Mouse (Mus musculus): Measurements from ENCODE around the gene Acss3.

Acss3 gene

DNA sequence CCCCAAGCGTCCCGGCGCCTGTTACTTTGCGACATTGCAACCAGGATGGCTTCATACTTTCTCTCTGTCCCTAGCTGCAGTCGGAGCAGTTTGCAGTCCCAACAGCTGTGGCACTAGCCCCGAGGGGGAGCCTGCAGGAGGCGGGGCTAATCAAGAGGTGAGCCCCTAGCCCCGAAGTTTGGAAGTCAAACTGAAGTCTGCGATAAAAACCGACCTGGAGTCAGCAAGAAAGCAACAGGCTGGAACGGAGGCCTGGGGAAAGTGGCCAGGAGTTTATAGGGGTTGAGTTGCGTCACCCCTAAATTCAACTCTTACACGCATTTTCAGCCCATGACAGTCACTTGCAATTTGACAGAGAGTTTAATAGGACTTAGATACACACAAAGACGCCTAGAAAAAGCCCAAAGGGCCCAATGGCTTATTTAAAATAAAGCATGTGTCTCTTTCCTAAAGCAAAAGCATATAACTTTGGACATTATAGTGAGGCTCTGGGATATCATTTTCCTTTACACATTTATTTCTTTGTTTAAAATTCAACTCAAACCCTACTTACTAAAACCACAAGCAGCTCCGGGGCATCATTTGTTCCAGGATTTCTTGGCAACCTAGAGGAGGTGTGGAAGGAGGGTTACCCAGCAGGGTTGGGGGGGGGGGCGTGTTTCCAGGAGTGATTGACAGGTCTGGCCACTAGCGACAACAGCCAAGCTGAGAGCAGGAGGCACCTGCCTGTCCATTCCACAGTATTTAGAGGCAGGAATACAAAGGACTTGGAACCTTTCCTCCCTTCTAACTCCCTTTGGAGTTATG lies at the start of gene Acss3:
Gene Acss3 (minus strand): TSS at position 140 of the 807 bp plus-strand sequence.
- in situ Hi-C loops (cut with MboI; ENCODE audit: low pct_unique_long_range_greater_than_20kb in 1 of 2, low sequenced_read_pairs in 2 of 2, unreplicated experiment in 1 of 2) = no loop called here

DNA sequence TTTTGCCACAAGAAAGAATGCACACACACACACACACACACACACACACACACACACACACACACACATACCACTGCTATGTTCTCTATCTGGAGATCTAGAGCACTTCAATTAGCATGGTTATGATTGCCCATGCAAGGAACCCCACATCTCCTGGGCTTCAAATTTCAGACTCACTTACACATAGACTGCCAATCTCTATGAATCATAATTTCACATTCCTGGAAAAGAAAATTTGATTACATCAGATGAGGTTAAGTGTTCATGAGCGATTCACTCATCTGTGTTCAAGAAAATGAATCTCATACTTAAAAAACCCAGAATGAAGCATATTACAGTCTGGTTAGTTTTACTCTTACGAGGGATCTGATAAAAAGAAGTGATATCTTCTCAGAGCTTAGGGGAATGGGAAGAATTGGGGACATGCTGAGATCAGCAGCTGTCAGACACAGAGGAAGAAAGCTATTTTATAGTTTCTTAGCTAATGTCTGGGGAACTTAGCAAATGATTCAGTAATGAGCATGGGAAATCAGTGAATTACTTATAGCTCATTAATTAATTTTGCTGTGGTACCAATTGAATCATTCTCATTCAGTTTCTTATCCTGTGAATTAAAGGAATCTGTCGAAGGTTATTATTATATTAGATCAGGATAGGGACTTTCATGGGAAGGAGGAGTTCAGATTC lies 48.7 kb upstream of the Acss3 start:
- in situ Hi-C loops (cut with MboI; ENCODE audit: low pct_unique_long_range_greater_than_20kb in 1 of 2, low sequenced_read_pairs in 2 of 2, unreplicated experiment in 1 of 2) = no loop called here

DNA sequence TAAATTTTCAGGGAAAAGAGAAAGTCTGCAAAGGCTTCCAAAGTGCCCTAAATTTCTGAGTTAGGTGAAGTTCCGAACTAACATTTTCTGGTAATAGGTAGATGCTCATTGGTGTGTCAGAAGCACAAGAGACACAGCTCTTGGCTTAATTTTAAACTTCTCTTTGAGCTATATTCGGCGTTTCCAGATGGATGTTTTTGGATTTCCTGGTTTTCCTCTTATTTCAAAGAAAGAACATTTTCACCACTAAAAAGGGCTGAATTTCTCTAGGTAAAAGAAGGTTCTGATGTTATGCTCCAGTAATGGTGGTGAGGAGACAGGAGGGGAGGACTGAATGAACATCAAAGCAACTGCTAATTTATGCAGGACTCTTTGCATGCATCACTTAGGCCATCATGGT lies 43.0 kb upstream of the Acss3 start:
- in situ Hi-C loops (cut with MboI; ENCODE audit: low pct_unique_long_range_greater_than_20kb in 1 of 2, low sequenced_read_pairs in 2 of 2, unreplicated experiment in 1 of 2) = no loop called here

- in situ Hi-C loops (cut with MboI; ENCODE audit: low pct_unique_long_range_greater_than_20kb in 1 of 2, low sequenced_read_pairs in 2 of 2, unreplicated experiment in 1 of 2) = no loop called here
These were observed 25.3 kb upstream of the Acss3 start for GRCm38 (mm10) chr10:107148759-107149158.

DNA sequence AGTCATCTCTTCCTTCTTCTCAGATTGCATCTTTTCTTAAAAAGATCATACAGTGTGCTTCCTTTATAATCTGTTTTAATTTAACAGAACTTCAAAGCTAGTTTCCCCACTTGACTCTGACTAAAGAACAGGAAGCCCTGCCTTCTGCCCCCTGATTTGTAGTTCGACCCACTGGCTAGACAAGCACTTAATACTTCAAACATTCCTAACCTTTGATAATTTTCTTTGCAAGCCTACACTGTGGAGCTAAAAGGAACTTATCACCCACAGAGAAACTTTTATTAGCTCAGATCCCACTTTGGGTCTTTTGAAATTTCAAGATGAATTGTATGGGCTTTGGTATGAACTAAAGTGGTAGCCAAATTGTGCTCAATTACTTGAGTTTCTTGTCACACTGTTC lies 20.5 kb upstream of the Acss3 start:
- in situ Hi-C loops (cut with MboI; ENCODE audit: low pct_unique_long_range_greater_than_20kb in 1 of 2, low sequenced_read_pairs in 2 of 2, unreplicated experiment in 1 of 2) = no loop called here

GRCm38 (mm10) chr10:107142910-107143309 lies 19.4 kb upstream of the Acss3 start:
- in situ Hi-C loops (cut with MboI; ENCODE audit: low pct_unique_long_range_greater_than_20kb in 1 of 2, low sequenced_read_pairs in 2 of 2, unreplicated experiment in 1 of 2) = no loop called here

DNA sequence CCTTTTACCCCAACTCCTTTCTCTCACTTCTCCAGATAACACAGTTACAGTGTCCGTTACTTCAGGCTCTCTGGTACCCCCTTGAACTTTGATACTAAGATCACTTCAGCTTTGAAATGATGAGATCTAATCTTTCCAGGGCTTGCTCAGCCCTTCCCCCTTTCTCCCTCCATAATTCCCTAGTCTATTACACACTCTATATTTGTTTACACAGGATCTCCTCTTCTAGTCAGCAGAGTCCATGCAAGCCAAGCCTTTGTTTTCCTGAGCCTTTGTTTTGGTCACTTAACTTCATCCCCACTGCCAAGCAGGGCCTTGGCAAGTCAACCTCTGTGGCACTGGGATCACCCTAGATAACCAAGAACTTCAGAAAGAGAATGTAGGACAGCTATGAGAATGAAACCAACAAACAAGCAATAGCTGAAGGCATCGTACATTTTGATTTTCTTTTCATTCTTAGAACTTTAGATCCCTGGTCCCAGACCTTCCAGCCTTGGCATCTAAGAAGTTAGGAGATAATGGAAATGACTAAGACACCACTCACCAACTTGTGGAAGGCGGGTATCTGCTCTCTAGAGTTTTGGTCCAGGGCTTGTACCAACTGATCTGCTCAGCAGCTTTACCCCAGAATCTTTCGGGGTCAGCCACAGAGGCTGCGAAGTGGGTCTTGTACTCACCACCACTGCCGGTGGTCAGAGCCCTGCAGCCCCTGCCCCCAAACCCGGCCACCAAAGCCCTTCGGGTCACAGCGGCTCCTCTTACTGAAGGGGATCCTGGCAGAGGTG lies 532 bp downstream of the Acss3 start:
- in situ Hi-C loops (cut with MboI; ENCODE audit: low pct_unique_long_range_greater_than_20kb in 1 of 2, low sequenced_read_pairs in 2 of 2, unreplicated experiment in 1 of 2) = no loop called here

- in situ Hi-C loops (cut with MboI; ENCODE audit: low pct_unique_long_range_greater_than_20kb in 1 of 2, low sequenced_read_pairs in 2 of 2, unreplicated experiment in 1 of 2) = no loop called here
These were observed 2.2 kb downstream of the Acss3 start for GRCm38 (mm10) chr10:107121301-107121700.

- in situ Hi-C loops (cut with MboI; ENCODE audit: low pct_unique_long_range_greater_than_20kb in 1 of 2, low sequenced_read_pairs in 2 of 2, unreplicated experiment in 1 of 2) = no loop called here
These were observed 4.3 kb downstream of the Acss3 start for GRCm38 (mm10) chr10:107119135-107119534.

- in situ Hi-C loops (cut with MboI; ENCODE audit: low pct_unique_long_range_greater_than_20kb in 1 of 2, low sequenced_read_pairs in 2 of 2, unreplicated experiment in 1 of 2) = no loop called here
These were observed 6.7 kb downstream of the Acss3 start for GRCm38 (mm10) chr10:107116709-107117267.

DNA sequence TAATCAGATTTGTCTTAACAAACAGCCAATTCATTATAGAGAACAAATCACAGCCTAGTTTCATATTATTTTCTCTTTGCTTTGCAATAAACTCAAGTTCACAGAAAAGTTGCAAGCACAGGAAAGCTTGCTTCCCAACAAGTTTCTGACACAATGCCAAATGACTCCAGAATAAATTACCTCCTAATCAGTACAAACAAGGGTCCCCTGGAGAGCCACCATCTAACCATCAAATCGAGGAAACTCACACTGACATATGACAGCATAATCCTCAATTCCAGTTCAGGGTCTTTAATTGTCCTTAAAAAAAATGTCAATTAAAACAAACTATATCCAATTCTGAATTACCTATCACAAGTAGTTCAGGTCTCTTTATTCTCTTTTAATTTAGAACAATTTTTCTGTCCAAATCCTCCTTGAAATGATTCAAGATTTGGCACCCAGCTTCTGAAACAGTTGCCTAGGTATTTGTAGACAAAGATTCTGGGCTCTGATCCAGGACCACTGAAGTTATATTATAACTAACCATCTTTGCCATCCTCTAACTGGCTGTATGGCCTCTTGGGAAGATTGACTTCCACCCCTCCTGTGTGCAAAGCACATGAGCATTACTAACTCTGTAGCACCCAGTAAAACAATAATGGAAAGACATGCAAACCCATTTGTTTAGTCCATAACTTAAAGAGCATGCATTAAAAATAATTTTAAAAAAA lies 7.4 kb downstream of the Acss3 start:
- in situ Hi-C loops (cut with MboI; ENCODE audit: low pct_unique_long_range_greater_than_20kb in 1 of 2, low sequenced_read_pairs in 2 of 2, unreplicated experiment in 1 of 2) = no loop called here

GRCm38 (mm10) chr10:107115121-107115520 lies 8.3 kb downstream of the Acss3 start:
- in situ Hi-C loops (cut with MboI; ENCODE audit: low pct_unique_long_range_greater_than_20kb in 1 of 2, low sequenced_read_pairs in 2 of 2, unreplicated experiment in 1 of 2) = no loop called here

DNA sequence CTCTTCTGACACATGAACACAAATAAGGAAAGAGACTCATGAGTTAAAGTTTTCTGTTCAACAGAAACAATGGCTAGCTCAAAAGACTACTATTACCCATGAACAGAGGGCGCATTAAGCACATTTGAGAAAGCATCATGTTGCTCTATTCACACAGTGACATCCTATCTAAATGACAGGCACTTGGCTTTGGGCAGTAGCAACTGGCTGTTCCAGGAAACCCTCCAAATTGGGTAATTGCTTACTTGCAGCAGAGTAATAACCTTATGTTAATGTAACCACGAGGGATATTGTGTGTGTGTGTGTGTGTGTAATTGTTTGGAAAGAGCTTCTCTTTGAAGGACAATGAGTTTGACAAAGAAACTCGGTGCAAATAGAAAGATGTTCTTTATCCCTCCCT lies 29.0 kb downstream of the Acss3 start:
- in situ Hi-C loops (cut with MboI; ENCODE audit: low pct_unique_long_range_greater_than_20kb in 1 of 2, low sequenced_read_pairs in 2 of 2, unreplicated experiment in 1 of 2) = no loop called here

GRCm38 (mm10) chr10:107053846-107054624 lies 69.4 kb downstream of the Acss3 start:
- in situ Hi-C loops (cut with MboI; ENCODE audit: low pct_unique_long_range_greater_than_20kb in 1 of 2, low sequenced_read_pairs in 2 of 2, unreplicated experiment in 1 of 2) = no loop called here

DNA sequence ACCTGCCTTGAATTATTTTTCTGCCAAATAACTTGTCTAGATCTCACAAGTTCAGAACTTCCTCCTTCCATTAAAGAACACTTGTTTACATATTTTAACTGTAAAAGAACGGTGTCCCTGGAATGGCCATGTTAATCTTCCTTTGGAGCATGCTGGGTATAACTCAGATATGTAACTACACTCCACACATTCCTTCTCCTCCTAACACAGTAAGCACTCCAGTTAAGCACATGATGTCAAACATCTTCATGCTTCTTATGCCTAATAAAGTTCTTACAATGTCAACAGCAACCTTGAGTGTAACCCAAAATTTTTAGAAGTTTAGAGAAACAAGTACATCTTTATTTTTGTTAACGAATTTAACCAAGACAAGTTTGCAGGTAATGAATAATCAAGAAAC lies 73.0 kb downstream of the Acss3 start:
- in situ Hi-C loops (cut with MboI; ENCODE audit: low pct_unique_long_range_greater_than_20kb in 1 of 2, low sequenced_read_pairs in 2 of 2, unreplicated experiment in 1 of 2) = no loop called here

DNA sequence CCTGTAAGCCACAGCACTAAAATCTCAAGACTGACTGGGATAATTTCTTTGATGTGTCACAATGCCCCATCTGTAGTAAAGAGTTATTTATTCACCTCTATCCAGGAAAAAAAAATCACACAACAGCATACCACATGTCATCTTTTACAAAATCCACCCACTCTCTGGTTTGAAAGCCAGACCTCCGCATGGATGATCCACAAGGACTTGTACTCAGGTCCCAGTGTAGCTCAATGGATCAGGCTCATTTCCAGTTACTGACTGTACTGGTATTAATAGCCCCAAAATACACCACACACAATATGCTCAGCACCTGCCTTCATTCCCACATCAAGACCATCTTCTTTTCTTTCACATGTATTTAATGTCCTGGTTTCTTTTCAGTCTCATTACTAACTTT lies 80.8 kb downstream of the Acss3 start:
- in situ Hi-C loops (cut with MboI; ENCODE audit: low pct_unique_long_range_greater_than_20kb in 1 of 2, low sequenced_read_pairs in 2 of 2, unreplicated experiment in 1 of 2) = no loop called here

DNA sequence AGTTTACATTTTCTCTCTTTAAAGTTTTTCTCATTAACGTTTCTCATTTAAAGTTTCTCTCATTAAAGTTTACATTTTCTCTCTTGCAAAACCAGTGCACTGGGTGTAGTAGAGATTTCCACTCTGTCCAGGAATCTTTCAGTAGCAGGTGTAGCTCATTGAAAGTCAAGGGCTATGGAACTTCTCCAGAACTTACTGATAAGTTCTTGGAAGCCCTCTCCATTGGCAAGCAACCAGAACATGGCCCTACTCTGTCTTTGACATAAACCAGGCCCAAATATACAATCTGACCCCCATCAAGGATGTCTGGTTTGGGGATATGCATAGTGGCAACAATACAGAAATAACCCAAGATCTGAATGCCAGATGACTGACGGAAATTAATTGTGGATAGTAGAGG lies 82.6 kb downstream of the Acss3 start:
- in situ Hi-C loops (cut with MboI; ENCODE audit: low pct_unique_long_range_greater_than_20kb in 1 of 2, low sequenced_read_pairs in 2 of 2, unreplicated experiment in 1 of 2) = no loop called here

DNA sequence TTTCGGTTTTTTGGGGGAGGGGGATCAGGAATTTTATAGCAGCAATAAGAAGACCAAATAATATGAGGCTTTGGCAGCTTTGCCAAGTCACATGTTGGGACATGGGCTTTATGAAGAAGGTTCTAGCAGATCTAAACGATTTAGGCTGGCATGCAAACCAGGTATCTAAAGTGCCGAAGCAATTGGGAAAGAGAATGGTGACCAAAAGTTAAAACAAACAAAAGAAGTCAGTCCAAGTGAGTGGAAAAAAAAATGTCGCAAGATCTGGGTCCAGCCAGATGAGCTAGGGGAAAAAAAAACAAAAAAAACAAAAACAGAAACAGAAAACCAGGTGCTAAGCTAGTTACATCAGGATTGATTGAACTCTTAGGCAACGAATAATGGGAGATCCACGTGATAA lies 83.1 kb downstream of the Acss3 start:
- in situ Hi-C loops (cut with MboI; ENCODE audit: low pct_unique_long_range_greater_than_20kb in 1 of 2, low sequenced_read_pairs in 2 of 2, unreplicated experiment in 1 of 2) = no loop called here
